Mouse (Mus musculus) testis, adult 2 months (tissue): ENCODE results near the gene Angpt4. TPM values are rescaled to one million over a fixed set of nuclear protein-coding genes. Genes with fewer than 3 reads are reported as not detected.

Experiments used
- H3K27ac ChIP-seq: fragments of 200-500 bp; 2 replicates; pipeline ENCODE4 v1.5.1; 2012; ENCODE audit warnings: low read depth, low read length; ENCODE audit not compliant: control insufficient read depth, insufficient read depth
- H3K27me3 ChIP-seq: fragments of 200-500 bp; 2 replicates; pipeline ENCODE4 v1.6.1; 2012; ENCODE audit warnings: mild to moderate bottlenecking, low read length, moderate library complexity; ENCODE audit not compliant: control insufficient read depth, insufficient read depth
- H3K36me3 ChIP-seq: fragments of 200-500 bp; 2 replicates; pipeline ENCODE4 v1.6.1; 2012; ENCODE audit warnings: mild to moderate bottlenecking, low read length; ENCODE audit not compliant: control insufficient read depth, insufficient read depth
- H3K4me1 ChIP-seq: fragments of 200-500 bp; 2 replicates; pipeline ENCODE4 v1.6.1; 2012; ENCODE audit warnings: low read length; ENCODE audit not compliant: control insufficient read depth, insufficient read depth
- H3K4me3 ChIP-seq: fragments of 200-500 bp; 2 replicates; pipeline ENCODE4 v1.5.1; 2012; ENCODE audit warnings: low read depth, mild to moderate bottlenecking, low read length, moderate library complexity, mixed read lengths; ENCODE audit not compliant: control insufficient read depth
- CTCF ChIP-seq: fragments of 200-500 bp; IDR thresholded peaks from 2 replicates; pipeline ENCODE4 v1.5.1; 2012; ENCODE audit warnings: low read depth, mild to moderate bottlenecking, inconsistent platforms, low read length, moderate library complexity; ENCODE audit not compliant: control insufficient read depth, insufficient read depth, insufficient replicate concordance
- POLR2A ChIP-seq: fragments of 200-500 bp; IDR thresholded peaks from 2 replicates; pipeline ENCODE4 v1.6.1; 2012; ENCODE audit warnings: low read depth, mild to moderate bottlenecking, inconsistent platforms, low read length, moderate library complexity; ENCODE audit not compliant: control insufficient read depth
- polyA plus RNA-seq: library from polyadenylated mRNA; depleted of rRNA; stranded (reverse); fragments of >200 nt; gene quantifications from 2 replicates; pipeline ENCODE4 v1.2.3, GENCODE M21; 2012

Angpt4 gene
- polyA plus RNA-seq, 1 experiment = 2.5 TPM

DNA sequence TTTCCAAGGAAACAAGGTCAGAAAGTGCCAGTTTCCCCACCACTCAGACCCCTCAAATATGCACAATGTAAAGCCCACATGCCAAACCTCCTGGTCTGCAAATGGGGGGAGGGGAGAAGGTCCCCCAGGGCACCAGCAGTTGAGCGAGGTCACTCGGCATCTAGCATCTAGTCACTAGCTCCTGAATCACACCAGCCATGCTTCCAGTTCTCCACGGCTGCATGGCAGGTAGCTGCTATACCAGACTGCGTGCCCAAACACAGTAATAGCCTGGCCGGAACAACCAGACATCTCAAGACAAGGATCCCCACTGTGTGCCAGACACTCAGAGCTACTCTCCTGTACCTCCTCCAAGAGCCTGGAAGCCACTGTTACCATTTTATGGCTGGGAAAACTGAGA lies 60.7 kb downstream of the Angpt4 start:
- H3K27ac ChIP-seq = no peak overlapping the region
- TF ChIP-seq POLR2A = no peak
- TF ChIP-seq CTCF = no peak
- H3K4me3 ChIP-seq = peak overlapping the region; percentile 77
- no peaks in the 10 kb centered on the region for H3K27me3 ChIP-seq
- peaks cover 12% of the 10 kb centered on the region for H3K4me1 ChIP-seq
- no peaks in the 10 kb centered on the region for H3K36me3 ChIP-seq

DNA sequence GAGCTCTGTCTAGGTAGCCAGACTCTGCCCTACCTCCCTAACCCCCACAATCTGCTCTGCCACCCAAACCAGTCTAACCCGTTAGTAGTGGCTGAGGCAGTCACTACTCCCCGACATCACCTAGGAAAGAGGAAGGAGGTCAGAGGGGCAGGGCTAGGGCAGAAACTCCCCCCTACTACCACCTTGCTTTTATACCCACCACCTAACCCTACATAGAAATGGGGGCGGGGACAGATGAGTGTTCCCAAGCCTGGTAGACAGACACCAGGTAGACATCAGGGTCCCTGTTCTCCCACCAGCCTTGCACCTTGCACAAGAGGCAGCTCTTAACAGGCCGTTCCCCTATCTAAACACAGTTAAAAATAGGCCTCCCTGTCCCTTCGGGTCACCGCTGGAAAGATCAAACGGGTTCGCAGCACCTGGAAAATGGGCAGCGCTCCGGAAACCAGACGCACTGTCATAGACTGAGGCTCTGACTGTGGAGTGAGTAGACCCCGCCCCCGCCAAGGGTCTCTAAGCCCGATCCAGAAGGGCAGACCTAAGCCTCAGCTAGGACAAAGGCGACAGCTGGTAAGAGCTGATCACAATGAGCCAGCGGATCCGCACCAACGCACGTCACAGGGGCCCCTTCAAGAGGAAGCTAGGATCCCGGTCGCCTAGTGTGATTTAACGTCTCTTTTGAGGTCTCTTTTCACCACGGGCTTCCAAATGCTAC lies 62.0 kb downstream of the Angpt4 start:
- no peaks in the 10 kb centered on the region for H3K27me3 ChIP-seq
- H3K27ac ChIP-seq = no peak overlapping the region
- TF ChIP-seq POLR2A = no peak; the same call in 1 of the 2 replicates
- TF ChIP-seq CTCF = no peak
- H3K36me3 ChIP-seq = no peaks in the 10 kb centered on the region
- peak overlapping the region; percentile 77 for H3K4me3 ChIP-seq
- H3K4me1 ChIP-seq = peaks cover 12% of the 10 kb centered on the region

DNA sequence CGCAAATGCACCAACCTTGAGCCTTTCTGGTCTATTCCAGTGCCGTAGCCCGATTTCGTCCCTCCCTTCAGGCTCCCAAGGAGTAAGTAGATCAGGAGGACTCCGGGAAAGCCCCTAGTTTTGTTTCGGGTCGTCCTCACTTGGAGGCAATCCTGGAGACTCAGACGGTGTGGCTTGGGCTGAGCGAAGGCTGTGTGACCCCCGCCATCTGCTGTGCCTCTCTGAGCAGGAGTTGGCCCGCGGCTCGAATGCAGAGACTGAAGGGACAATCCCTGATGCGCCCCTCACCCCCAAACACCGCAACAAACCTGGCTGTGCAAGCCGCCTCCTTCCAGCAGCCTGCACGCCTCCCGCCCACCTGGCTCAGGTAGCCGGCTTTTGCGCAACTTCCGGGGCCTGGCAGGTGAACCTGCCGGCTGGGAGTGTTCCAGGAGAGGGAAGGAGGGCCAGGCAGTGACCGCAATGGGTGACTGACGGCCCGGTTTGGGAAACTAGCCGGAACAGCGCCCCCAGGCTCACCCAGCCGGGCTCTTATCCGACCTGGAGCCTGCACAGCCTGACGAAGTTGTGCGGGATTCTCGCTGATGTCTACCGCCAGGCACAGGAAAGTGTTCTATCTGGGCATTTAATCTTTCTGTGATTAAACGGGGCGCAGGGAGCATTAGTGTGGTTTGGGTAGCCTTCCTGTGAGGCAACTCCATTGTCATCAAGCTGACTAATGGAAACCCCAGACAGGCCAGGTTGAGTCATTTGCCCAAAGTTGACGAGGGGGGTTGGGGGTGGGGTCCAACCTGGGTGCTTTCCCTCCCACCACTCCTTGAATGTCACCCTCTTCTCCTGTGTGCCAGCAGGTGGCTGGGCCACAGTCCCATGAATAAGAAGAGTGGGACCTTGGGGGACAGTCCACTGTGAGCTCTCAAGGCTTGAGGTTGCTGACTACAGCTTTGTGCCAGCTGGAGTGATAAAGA lies 62.9 kb downstream of the Angpt4 start:
- Histone ChIP-seq H3K36me3 (no peaks in the 10 kb centered on the region), H3K27me3 (no peaks in the 10 kb centered on the region), H3K4me1 (peaks cover 12% of the 10 kb centered on the region), H3K27ac (no peak overlapping the region), H3K4me3 (peak overlapping the region; percentile 77)
- TF ChIP-seq CTCF = no peak

DNA sequence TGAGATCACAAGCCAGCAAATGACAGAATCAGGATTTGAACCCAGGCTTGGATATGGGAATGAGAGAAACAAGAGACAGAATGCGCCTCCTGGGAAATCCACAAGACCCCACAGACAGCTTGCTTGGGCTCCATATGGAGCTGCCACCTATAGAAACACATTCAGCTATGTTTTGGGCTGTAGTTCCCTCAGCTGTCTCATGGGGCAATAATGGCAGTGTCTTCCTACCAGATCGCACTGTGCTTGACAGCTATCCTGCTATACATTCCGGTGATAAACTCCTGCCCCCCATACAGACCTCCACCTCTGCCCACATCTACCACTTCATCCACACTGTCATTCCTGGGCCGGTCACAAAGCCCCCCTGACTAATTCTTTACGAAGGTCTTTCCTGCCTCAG lies 64.3 kb downstream of the Angpt4 start:
- TF ChIP-seq POLR2A (no peak), CTCF (no peak)
- no peaks in the 10 kb centered on the region for H3K36me3 ChIP-seq
- H3K27ac ChIP-seq = no peak overlapping the region
- no peak overlapping the region; the same call in 1 of the 2 replicates for H3K4me3 ChIP-seq
- H3K27me3 ChIP-seq = no peaks in the 10 kb centered on the region
- peaks cover 16% of the 10 kb centered on the region for H3K4me1 ChIP-seq

DNA sequence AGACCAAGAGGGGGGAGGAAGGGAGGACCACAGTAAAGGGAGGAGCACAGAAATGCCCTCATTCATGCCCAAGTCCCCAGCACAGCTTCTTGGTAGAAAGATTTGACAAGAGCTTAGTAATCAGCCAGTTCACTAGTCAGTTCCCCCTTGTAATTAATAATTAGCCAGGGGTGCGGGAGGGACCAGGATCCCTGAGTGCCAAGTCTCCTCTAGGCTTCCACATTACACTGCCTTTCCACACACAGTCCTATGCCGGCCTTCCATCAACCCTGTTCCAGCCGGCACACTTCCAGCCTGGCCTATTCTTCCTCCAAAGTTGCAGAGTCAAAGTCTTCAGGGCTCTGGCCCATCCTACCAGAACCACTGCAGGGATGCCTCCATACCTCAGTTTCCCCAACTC lies 65.1 kb downstream of the Angpt4 start:
- TF ChIP-seq POLR2A = no peak
- no peak for TF ChIP-seq CTCF
- Histone ChIP-seq H3K27me3 (no peaks in the 10 kb centered on the region), H3K36me3 (no peaks in the 10 kb centered on the region), H3K4me1 (peaks cover 16% of the 10 kb centered on the region), H3K27ac (no peak overlapping the region), H3K4me3 (no peak overlapping the region)

DNA sequence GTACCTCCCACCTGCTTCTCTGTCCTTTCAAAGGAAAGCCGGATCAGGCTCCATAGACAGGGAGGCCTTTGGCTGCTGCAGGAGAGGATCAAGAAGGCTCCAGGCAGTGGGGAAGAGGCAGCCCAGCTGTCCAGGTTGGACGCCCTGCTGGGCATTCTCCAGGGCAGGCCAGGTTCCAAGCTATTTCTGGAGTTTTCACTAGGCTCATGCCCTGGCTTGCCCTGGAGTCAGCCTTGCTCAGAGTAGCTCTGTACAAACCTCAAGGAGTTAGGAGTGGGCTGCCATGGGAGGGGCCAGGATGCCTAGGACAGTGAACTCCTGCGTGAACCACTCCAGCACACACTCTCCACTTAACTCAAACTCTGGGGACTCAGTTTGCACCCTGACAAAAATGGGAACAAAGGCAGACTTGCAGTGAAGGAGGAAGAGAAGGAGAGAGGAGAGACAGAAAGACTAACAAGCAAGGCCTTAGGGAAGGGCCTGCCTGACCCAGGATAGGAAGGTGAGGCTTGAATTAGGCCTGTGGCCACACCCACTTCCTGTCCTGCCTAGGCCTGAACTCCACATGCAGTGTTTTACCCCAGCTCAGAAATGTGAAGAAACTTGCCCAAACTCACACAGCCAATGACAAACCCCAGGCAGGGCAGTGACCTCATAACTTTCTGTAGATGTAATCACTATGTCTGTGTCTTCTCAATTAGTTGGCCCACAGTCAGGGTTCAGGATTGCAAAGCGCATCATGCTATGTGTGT lies 66.9 kb downstream of the Angpt4 start:
- H3K36me3 ChIP-seq = no peaks in the 10 kb centered on the region
- peaks cover 16% of the 10 kb centered on the region for H3K4me1 ChIP-seq
- TF ChIP-seq CTCF = no peak
- no peak for TF ChIP-seq POLR2A
- H3K27me3 ChIP-seq = no peaks in the 10 kb centered on the region
- no peak overlapping the region for H3K27ac ChIP-seq
- H3K4me3 ChIP-seq = no peak overlapping the region

DNA sequence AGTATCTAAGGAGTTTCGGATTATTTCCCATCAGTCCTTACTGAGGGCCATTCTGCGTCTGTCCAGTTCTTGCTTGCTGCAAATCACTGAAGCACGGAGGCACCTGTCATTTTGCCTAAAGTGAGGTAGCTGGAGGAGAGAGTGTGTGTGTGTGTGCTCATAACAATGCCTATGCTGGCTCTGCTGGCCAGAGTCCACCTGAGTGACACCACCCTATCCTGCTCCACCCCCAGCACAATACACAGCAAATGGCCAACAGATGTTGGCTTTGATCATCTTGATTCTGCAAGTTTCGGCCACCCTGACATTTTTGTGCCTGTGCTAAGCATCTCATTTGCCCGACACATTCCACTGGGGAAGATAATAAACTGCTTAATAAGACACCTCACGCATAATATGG lies 67.5 kb downstream of the Angpt4 start:
- Histone ChIP-seq H3K27me3 (no peaks in the 10 kb centered on the region), H3K4me1 (peaks cover 16% of the 10 kb centered on the region), H3K4me3 (no peak overlapping the region), H3K36me3 (no peaks in the 10 kb centered on the region), H3K27ac (no peak overlapping the region)
- no peak for TF ChIP-seq POLR2A
- TF ChIP-seq CTCF = no peak
